Mouse (Mus musculus): ENCODE data around the gene Ap1ar. TPM values are rescaled to one million over a fixed set of nuclear protein-coding genes. Genes with fewer than 3 reads are reported as not detected.
"Not testable (repeated sequence)": the region's sequence is repeated elsewhere in the genome, so short reads cannot be mapped to it uniquely, and the experiment has no call there.

Ap1ar gene
- polyA plus RNA-seq, 1 experiment from 2014 or later = 32.4 TPM

GRCm38 (mm10) chr3:127801162-127801561 is 36.2 kb downstream of the Ap1ar start:
- DNase-seq (ENCODE audit: low spot score) = no peak

DNA sequence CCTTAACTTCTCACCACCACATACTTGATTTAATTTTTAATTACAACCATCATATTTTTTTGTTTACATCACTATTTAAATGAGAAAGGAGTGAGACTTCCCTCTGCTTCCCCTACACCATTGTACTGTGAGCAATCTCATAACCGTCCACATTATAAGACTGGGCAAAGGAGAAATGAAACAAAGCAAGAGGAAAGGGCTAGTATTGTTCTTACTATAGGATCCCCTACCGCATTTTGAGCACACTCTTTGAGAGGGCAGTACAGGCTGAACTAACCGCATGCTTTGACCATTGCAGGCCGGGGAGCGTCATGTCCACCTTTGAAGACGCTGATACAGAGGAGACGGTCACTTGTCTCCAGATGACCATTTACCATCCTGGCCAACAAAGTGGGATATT is 41.1 kb downstream of the Ap1ar start:
- DNase-seq (ENCODE audit: low spot score) = no peak

DNA sequence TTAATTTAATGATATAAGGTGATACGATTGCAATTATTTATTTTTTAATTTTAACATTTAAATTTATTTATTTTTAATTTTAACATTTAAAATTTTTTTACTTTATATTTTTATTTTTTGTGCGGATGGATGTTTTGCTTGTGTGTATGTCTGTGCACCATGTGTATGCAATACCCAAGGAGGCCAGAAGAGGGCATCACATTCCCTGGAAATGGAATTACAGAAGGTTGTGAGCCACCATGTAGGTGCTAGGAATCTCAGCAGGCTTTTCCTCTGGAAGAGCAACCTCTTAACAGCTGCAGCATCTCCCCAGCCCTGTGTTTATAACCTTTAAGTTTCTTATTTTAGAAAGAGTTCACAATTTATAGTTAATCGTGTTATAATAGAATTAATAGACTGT is 41.6 kb downstream of the Ap1ar start:
- DNase-seq (ENCODE audit: low spot score) = no peak

- no peak for DNase-seq (ENCODE audit: low spot score)
Observed at GRCm38 (mm10) chr3:127793022-127793421, 44.3 kb downstream of the Ap1ar start.

- no peak for DNase-seq (ENCODE audit: low spot score)
Observed at GRCm38 (mm10) chr3:127791595-127792561, 45.4 kb downstream of the Ap1ar start.

DNA sequence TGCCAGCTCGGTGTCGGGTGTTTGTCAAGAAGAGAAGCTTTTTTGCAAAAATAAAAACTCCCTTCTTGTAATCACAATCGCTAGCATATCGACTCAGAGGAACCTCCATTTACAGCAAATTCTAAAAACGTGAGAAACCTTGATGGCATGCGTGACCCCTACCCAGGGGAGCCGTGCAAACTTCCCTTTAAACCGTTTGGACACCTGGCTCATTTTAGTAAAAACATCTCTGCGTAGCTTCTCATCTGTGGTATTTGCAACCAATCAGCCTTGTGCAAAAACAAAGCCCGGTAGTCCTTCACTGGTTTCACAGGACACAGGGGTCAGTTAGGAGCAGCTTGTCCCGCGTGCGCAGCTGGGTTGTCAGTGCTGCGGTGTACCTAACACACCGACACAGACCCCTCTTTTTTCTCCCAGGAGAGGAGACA is 46.3 kb downstream of the Ap1ar start:
- peak; percentile 22 for DNase-seq (ENCODE audit: low spot score)

DNA sequence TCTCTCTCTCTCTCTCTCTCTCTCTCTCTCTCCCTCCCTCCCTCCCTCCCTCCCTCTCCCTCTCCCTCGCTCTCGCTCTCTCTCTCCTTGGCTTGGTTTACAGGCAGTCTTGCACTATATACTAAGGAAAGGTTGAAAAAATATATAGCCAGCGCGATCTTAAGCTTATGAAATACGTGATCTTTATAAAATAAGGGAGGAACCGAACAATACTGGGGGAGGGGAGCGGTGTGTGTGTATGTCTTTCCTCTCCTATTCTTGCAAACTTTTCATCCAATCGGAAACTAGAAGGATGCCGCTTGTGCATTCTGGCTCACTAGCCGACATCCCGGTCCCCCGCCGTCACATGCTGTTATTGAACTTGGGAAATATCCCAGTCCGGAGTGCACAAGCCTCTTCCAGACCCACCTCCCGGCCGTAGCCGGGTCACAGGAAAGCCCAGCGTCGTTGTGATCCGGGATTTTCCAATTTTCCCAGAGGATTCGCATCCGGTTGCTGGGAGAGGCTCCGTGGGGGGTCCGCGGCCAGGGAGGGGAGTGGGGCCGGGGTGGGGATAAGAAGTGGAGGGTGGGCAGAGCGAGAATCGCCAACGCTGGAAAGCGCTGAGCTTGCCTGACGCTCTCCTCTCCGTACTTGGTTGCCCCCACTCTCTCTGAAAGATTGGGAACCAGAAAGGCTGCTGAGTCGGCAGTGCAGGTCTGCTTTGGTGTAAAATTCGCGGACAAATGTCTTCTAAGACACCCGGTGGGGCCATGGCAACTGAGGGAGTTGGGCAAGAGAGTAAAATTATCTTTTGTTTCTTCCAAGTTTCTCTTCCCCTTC is 46.9 kb downstream of the Ap1ar start:
- DNase-seq (ENCODE audit: low spot score) = peak; percentile 20

GRCm38 (mm10) chr3:127789500-127790191 is 47.7 kb downstream of the Ap1ar start, which contains the start of gene Tifa:
Tifa (plus strand) TSS chr3:127789805.
- DNase-seq (ENCODE audit: low spot score) = peak; percentile 20

GRCm38 (mm10) chr3:127788919-127789318 is 48.4 kb downstream of the Ap1ar start:
- no peak for DNase-seq (ENCODE audit: low spot score)

DNA sequence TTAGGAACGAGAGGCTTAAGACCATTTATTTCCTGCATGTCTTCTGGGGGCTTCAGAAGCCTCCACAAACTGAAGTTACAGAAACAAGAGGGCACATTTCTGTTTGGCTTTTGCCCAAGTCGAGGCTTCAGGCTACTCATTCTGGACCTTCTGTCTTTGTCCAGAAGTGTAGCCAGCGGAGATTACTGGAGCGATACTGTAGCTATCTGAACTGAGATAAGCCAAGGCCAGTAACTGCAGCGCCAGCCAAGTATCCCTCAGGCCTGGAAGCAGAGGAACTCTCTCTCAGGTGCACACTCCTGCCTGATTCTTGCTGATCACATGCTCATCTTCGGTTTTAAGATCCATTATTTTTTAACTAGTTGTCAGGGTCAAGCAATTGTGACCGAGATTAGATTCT is 49.3 kb downstream of the Ap1ar start:
- no peak for DNase-seq (ENCODE audit: low spot score)

GRCm38 (mm10) chr3:127787032-127787431 is 50.3 kb downstream of the Ap1ar start:
- no peak for DNase-seq (ENCODE audit: low spot score)

- DNase-seq (ENCODE audit: low spot score) = not testable (repeated sequence)
Observed at GRCm38 (mm10) chr3:127783680-127784079, 53.6 kb downstream of the Ap1ar start.

- no peak for DNase-seq (ENCODE audit: low spot score)
Observed at GRCm38 (mm10) chr3:127782921-127783320, 54.4 kb downstream of the Ap1ar start.

DNA sequence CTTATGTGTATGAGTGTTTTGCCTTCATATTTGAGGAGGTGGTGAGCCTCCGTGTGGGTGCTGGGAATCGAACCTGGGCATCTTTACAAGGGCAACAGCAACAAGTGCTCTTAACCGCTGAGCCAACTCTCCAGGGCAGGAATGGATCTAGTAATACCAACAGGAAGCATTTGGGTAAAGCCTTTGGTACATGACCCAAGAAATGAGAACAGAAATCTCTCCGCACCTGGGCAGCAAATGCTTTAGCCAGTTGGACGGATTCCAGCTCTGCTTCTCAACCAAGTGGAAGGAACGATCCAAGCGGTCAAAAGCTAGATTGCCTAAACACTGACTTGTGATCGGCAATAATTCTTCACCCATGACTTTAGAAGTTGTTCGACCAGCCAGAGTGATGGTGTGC is 56.4 kb downstream of the Ap1ar start:
- no peak for DNase-seq (ENCODE audit: low spot score)

- DNase-seq (ENCODE audit: low spot score) = peak; percentile 71
Observed at GRCm38 (mm10) chr3:127780021-127780644, 57.2 kb downstream of the Ap1ar start, which contains the start of gene Alpk1. Alpk1 (minus strand) TSS chr3:127780527.

- DNase-seq (ENCODE audit: low spot score) = no peak
Observed at GRCm38 (mm10) chr3:127769146-127769545, 68.2 kb downstream of the Ap1ar start.

DNA sequence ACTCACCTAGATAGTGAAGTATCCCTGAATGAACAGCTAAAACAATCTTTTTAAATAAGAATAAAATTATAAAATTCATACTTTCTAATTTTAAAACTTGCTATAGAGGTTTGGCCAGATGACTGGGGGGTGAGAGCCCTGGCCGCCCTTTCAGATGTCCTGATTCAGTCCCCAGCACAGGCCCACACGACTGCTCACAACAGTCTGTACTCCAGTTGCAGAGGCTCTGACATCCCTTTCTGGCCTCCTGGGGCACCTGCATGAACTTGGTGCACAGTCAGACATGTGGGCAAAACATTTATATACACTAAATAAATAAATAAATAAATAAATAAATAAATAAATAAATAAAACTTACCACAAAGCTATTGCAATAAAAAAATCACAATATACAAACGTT is 71.4 kb downstream of the Ap1ar start:
- DNase-seq (ENCODE audit: low spot score) = no peak

DNA sequence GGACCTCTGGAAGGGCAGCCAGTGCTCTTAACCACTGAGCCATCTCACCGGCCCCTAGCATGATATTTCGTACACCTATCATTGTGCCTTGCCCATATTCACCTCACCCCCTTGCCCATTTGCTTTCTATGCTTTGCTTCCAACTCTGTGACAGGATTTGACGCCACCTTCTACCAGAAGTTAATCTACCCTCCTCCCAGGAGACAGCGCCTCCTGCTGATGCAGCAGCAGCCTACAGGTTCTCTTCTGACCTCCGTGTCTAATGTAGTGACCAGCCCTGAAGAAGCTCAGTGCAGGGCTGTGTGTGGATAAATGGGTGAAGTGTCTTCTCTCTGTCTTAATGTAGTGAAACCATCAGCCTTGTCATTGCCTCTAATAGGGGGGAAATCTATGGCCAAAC is 72.8 kb downstream of the Ap1ar start:
- DNase-seq (ENCODE audit: low spot score) = no peak

DNA sequence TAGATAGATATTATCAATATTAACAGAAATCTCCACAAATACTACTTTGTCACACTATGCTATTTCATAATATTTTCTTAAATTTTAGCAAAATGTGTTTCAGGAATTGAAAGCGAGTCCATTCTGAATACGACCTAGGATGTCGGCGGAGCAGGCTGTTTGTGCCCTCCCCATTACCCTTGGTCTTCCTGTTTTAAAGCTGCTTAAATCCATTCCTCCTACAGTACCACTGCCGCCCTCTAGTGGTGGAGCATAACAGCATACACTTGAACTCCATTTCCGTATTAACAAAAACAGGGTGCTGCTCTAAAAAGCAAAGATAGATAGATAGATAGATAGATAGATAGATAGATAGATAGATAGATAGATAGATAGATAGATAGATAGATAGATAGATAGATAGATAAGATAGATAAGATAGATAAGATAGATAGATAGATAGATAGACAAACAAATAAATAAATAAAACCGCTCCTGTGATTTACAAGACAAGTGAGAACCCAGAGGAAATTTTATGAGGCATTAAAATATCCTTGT is 74.2 kb downstream of the Ap1ar start:
- peak; percentile 85 for DNase-seq (ENCODE audit: low spot score)

- no peak for DNase-seq (ENCODE audit: low spot score)
Observed at GRCm38 (mm10) chr3:127762403-127762802, 74.9 kb downstream of the Ap1ar start.

GRCm38 (mm10) chr3:127759212-127759611 is 78.1 kb downstream of the Ap1ar start:
- DNase-seq (ENCODE audit: low spot score) = peak; percentile 18

Measured in thymus, postnatal 0 days (tissue).